Mouse (Mus musculus): ENCODE measurements at regions not wholly inside any gene's neighbourhood (a gene's known extent, or its start where the extent isn't known, plus 50 kb on each side); places are given as distances from the start of the nearest gene placed in this dataset.

- Histone ChIP-seq H3K27me3 (ENCODE audit: control insufficient read depth, insufficient read depth, low read length) (no peaks in the 10 kb centered on the region), H3K4me1 (ENCODE audit: control insufficient read depth, insufficient read depth, low read length) (peaks cover 18% of the 10 kb centered on the region), H3K4me3 (ENCODE audit: low read depth, low read length) (no peak overlapping the region), H3K9ac (ENCODE audit: low read depth, low read length) (no peak overlapping the region), H3K36me3 (ENCODE audit: control insufficient read depth, insufficient read depth, low read length) (no peaks in the 10 kb centered on the region), H3K4me2 (no peak overlapping the region), H3K9me3 (replicated peaks; ENCODE audit: control insufficient read depth, low read length) (no peaks in the 10 kb centered on the region), H3K27ac (ENCODE audit: low read depth, low read length) (no peak overlapping the region)
- no peak for ATAC-seq (replicated peaks; ENCODE audit: insufficient number of reproducible peaks, low FRiP score, low TSS enrichment)
- WGBS (ENCODE audit: insufficient replicate concordance), result 15% methylated on average over 4 of the region's 4 CpGs
Measured at GRCm38 (mm10) chr10:120576148-120576547, 99.9 kb upstream of the Hmga2 start.

- WGBS (ENCODE audit: insufficient replicate concordance), result 5% methylated on average over 6 of the region's 6 CpGs
- Histone ChIP-seq H3K4me2 (peak overlapping the region; percentile 40), H3K27ac (ENCODE audit: low read depth, low read length) (no peak overlapping the region), H3K9me3 (replicated peaks; ENCODE audit: control insufficient read depth, low read length) (no peaks in the 10 kb centered on the region), H3K4me1 (ENCODE audit: control insufficient read depth, insufficient read depth, low read length) (peaks cover 18% of the 10 kb centered on the region), H3K36me3 (ENCODE audit: control insufficient read depth, insufficient read depth, low read length) (no peaks in the 10 kb centered on the region), H3K27me3 (ENCODE audit: control insufficient read depth, insufficient read depth, low read length) (no peaks in the 10 kb centered on the region), H3K9ac (ENCODE audit: low read depth, low read length) (no peak overlapping the region), H3K4me3 (ENCODE audit: low read depth, low read length) (no peak overlapping the region)
- no peak for ATAC-seq (replicated peaks; ENCODE audit: insufficient number of reproducible peaks, low FRiP score, low TSS enrichment)
Measured at GRCm38 (mm10) chr10:120571340-120571739, 95.1 kb upstream of the Hmga2 start.

DNA sequence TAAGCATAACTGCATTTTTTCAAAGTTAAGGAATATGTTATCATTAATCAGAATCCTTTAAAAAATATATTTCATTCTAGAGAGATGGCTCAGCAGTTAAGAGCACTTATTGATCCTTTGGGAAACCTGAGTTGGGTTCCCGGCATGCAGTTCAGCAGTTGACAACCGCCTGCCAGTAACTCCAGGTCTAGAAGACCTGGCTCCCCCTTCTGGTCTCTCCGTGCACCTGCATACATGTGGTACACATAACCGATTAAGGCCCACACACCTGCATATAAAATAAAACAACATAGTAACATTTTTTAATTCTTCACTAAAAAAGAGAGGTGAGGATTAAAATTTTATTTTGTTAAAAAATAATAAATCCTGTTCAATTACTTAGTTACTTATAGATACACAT, 89.7 kb upstream of the Hmga2 start:
- peaks cover 11% of the 10 kb centered on the region for H3K4me1 ChIP-seq (ENCODE audit: control insufficient read depth, insufficient read depth, low read length)
- no peaks in the 10 kb centered on the region for H3K36me3 ChIP-seq (ENCODE audit: control insufficient read depth, insufficient read depth, low read length)
- H3K27me3 ChIP-seq (ENCODE audit: control insufficient read depth, insufficient read depth, low read length), result no peaks in the 10 kb centered on the region
- H3K9me3 ChIP-seq (replicated peaks; ENCODE audit: control insufficient read depth, low read length), result no peaks in the 10 kb centered on the region
- ATAC-seq (replicated peaks; ENCODE audit: insufficient number of reproducible peaks, low FRiP score, low TSS enrichment), result no peak
- H3K4me3 ChIP-seq (ENCODE audit: low read depth, low read length), result no peak overlapping the region
- H3K27ac ChIP-seq (ENCODE audit: low read depth, low read length), result no peak overlapping the region
- H3K4me2 ChIP-seq, result no peak overlapping the region
- 93% methylated on average over 4 of the region's 4 CpGs for WGBS (ENCODE audit: insufficient replicate concordance)
- H3K9ac ChIP-seq (ENCODE audit: low read depth, low read length), result no peak overlapping the region

GRCm38 (mm10) chr10:120564859-120565258, 88.6 kb upstream of the Hmga2 start:
- Histone ChIP-seq H3K4me3 (ENCODE audit: low read depth, low read length) (0 out of 2 replicates have a peak overlapping the region, but pooled peaks have one; percentile 1), H3K36me3 (ENCODE audit: control insufficient read depth, insufficient read depth, low read length) (no peaks in the 10 kb centered on the region), H3K4me1 (ENCODE audit: control insufficient read depth, insufficient read depth, low read length) (peaks cover 11% of the 10 kb centered on the region), H3K9ac (ENCODE audit: low read depth, low read length) (no peak overlapping the region), H3K4me2 (peak overlapping the region; percentile 39), H3K27me3 (ENCODE audit: control insufficient read depth, insufficient read depth, low read length) (no peaks in the 10 kb centered on the region), H3K27ac (ENCODE audit: low read depth, low read length) (no peak overlapping the region), H3K9me3 (replicated peaks; ENCODE audit: control insufficient read depth, low read length) (0 out of 2 replicates have a peak, but pooled peaks cover 4% of the 10 kb centered on the region)
- ATAC-seq (replicated peaks; ENCODE audit: insufficient number of reproducible peaks, low FRiP score, low TSS enrichment), result no peak
- WGBS (ENCODE audit: insufficient replicate concordance), result 17% methylated on average over 14 of the region's 14 CpGs

GRCm38 (mm10) chr10:120563926-120564325, 87.7 kb upstream of the Hmga2 start:
- H3K36me3 ChIP-seq (ENCODE audit: control insufficient read depth, insufficient read depth, low read length), result no peaks in the 10 kb centered on the region
- H3K27ac ChIP-seq (ENCODE audit: low read depth, low read length), result no peak overlapping the region
- no peak overlapping the region for H3K4me3 ChIP-seq (ENCODE audit: low read depth, low read length)
- H3K9me3 ChIP-seq (replicated peaks; ENCODE audit: control insufficient read depth, low read length), result 0 out of 2 replicates have a peak, but pooled peaks cover 4% of the 10 kb centered on the region
- peaks cover 11% of the 10 kb centered on the region for H3K4me1 ChIP-seq (ENCODE audit: control insufficient read depth, insufficient read depth, low read length)
- no peak for ATAC-seq (replicated peaks; ENCODE audit: insufficient number of reproducible peaks, low FRiP score, low TSS enrichment)
- 31% methylated on average over 10 of the region's 10 CpGs for WGBS (ENCODE audit: insufficient replicate concordance)
- peak overlapping the region; percentile 12; the same call in 1 of the 2 replicates for H3K4me2 ChIP-seq
- no peaks in the 10 kb centered on the region for H3K27me3 ChIP-seq (ENCODE audit: control insufficient read depth, insufficient read depth, low read length)
- H3K9ac ChIP-seq (ENCODE audit: low read depth, low read length), result no peak overlapping the region

DNA sequence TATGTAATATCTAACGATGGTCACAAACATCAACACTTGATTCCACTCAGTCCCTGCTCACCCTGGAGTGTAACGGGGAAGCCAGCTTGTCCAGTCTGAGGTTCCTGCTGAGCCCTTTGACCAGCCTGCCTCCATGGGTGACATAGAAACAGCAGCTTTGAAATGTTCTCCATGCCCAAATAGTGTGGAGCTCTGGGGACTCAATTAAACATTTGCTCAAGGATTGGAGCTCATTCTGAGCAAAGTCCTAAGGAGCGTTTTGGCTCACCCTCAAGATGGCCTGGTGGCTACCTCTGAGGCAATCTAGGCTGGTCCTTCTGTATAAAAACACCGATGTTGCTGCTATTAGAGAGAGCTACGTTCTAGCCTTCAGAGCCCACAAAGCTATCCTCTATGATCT, 85.6 kb upstream of the Hmga2 start:
- Histone ChIP-seq H3K4me1 (ENCODE audit: control insufficient read depth, insufficient read depth, low read length) (peaks cover 21% of the 10 kb centered on the region), H3K4me2 (no peak overlapping the region), H3K4me3 (ENCODE audit: low read depth, low read length) (no peak overlapping the region), H3K9me3 (replicated peaks; ENCODE audit: control insufficient read depth, low read length) (0 out of 2 replicates have a peak, but pooled peaks cover 4% of the 10 kb centered on the region), H3K36me3 (ENCODE audit: control insufficient read depth, insufficient read depth, low read length) (no peaks in the 10 kb centered on the region), H3K27ac (ENCODE audit: low read depth, low read length) (no peak overlapping the region), H3K9ac (ENCODE audit: low read depth, low read length) (no peak overlapping the region), H3K27me3 (ENCODE audit: control insufficient read depth, insufficient read depth, low read length) (no peaks in the 10 kb centered on the region)
- WGBS (ENCODE audit: insufficient replicate concordance), result 85% methylated on average over 5 of the region's 5 CpGs
- no peak for ATAC-seq (replicated peaks; ENCODE audit: insufficient number of reproducible peaks, low FRiP score, low TSS enrichment)

DNA sequence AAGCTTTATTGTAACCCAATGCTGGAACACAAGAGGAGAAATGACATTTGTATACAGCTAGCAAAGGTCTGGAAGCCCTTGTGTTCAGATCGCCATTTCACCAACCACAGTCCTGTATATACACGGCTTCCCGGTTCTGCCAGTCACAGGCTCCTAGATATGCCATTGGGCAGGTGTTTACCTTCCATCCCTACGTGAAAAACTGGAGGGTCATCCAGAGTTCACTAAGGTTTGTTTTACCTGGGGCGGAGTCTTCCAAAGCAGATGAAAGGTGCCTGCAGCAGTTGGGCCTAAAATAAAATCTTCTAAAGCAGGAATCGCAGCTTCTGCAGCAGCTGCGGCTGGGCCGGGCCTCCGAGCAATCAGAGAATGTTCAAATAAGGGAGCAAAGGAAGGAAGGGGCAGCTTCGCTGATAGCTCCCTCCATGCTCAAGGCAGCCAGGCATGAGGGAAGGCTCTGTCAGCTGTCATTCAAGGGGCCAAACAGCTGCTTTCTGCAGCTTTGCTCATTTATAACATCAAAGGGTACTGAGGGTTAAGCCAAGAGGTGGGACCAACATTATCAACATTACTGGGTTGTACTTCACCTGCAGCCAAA, 81.7 kb upstream of the Hmga2 start:
- Histone ChIP-seq H3K27me3 (ENCODE audit: control insufficient read depth, insufficient read depth, low read length) (no peaks in the 10 kb centered on the region), H3K4me2 (0 out of 2 replicates have a peak overlapping the region, but pooled peaks have one; percentile 16), H3K9me3 (replicated peaks; ENCODE audit: control insufficient read depth, low read length) (0 out of 2 replicates have a peak, but pooled peaks cover 4% of the 10 kb centered on the region), H3K4me1 (ENCODE audit: control insufficient read depth, insufficient read depth, low read length) (peaks cover 13% of the 10 kb centered on the region), H3K27ac (ENCODE audit: low read depth, low read length) (0 out of 2 replicates have a peak overlapping the region, but pooled peaks have one; percentile 15), H3K4me3 (ENCODE audit: low read depth, low read length) (no peak overlapping the region), H3K36me3 (ENCODE audit: control insufficient read depth, insufficient read depth, low read length) (no peaks in the 10 kb centered on the region), H3K9ac (ENCODE audit: low read depth, low read length) (0 out of 2 replicates have a peak overlapping the region, but pooled peaks have one; percentile 16)
- 25% methylated on average over 10 of the region's 10 CpGs for WGBS (ENCODE audit: insufficient replicate concordance)
- ATAC-seq (replicated peaks; ENCODE audit: insufficient number of reproducible peaks, low FRiP score, low TSS enrichment), result no peak

- Histone ChIP-seq H3K36me3 (ENCODE audit: control insufficient read depth, insufficient read depth, low read length) (no peaks in the 10 kb centered on the region), H3K27me3 (ENCODE audit: control insufficient read depth, insufficient read depth, low read length) (no peaks in the 10 kb centered on the region), H3K4me3 (ENCODE audit: low read depth, low read length) (no peak overlapping the region), H3K4me2 (no peak overlapping the region), H3K9ac (ENCODE audit: low read depth, low read length) (no peak overlapping the region), H3K9me3 (replicated peaks; ENCODE audit: control insufficient read depth, low read length) (0 out of 2 replicates have a peak, but pooled peaks cover 4% of the 10 kb centered on the region), H3K27ac (ENCODE audit: low read depth, low read length) (no peak overlapping the region), H3K4me1 (ENCODE audit: control insufficient read depth, insufficient read depth, low read length) (peaks cover 13% of the 10 kb centered on the region)
- 85% methylated on average over 9 of the region's 9 CpGs for WGBS (ENCODE audit: insufficient replicate concordance)
- ATAC-seq (replicated peaks; ENCODE audit: insufficient number of reproducible peaks, low FRiP score, low TSS enrichment), result no peak
Measured at GRCm38 (mm10) chr10:120556116-120556515, 79.8 kb upstream of the Hmga2 start.

- Histone ChIP-seq H3K36me3 (ENCODE audit: control insufficient read depth, insufficient read depth, low read length) (no peaks in the 10 kb centered on the region), H3K27ac (ENCODE audit: low read depth, low read length) (peak overlapping the region; percentile 80), H3K4me1 (ENCODE audit: control insufficient read depth, insufficient read depth, low read length) (peaks cover 10% of the 10 kb centered on the region), H3K4me2 (peak overlapping the region; percentile 99), H3K9ac (ENCODE audit: low read depth, low read length) (peak overlapping the region; percentile 82), H3K4me3 (ENCODE audit: low read depth, low read length) (peak overlapping the region; percentile 60), H3K9me3 (replicated peaks; ENCODE audit: control insufficient read depth, low read length) (no peaks in the 10 kb centered on the region), H3K27me3 (ENCODE audit: control insufficient read depth, insufficient read depth, low read length) (no peaks in the 10 kb centered on the region)
- ATAC-seq (replicated peaks; ENCODE audit: insufficient number of reproducible peaks, low FRiP score, low TSS enrichment), result peak; percentile 65; the same call in 1 of the 2 replicates
- WGBS (ENCODE audit: insufficient replicate concordance), result 1% methylated on average over 16 of the region's 16 CpGs
Measured at GRCm38 (mm10) chr10:120553097-120553453, 76.8 kb upstream of the Hmga2 start.

Measured in heart, embryonic 11.5 days (tissue).